Mouse (Mus musculus) hindbrain, embryonic 16.5 days (tissue): ENCODE results near the gene 2010300C02Rik. TPM values are rescaled to one million over a fixed set of nuclear protein-coding genes. Genes with fewer than 3 reads are reported as not detected.

Source experiments
- ATAC-seq: fragments of 200-750 bp; cut with Nextera tagmentation; 2 replicates; pipeline ENCODE4 v1.8.0; 2017; ENCODE audit warnings: moderate TSS enrichment, moderate library complexity
- H3K27ac ChIP-seq: fragments of 300-500 bp; sonication (generic); 2 replicates; pipeline ENCODE4 v1.5.1; 2014; ENCODE audit warnings: low read depth, mild to moderate bottlenecking, control low read depth, low read length, moderate library complexity
- H3K27me3 ChIP-seq: fragments of 300-500 bp; sonication (generic); replicated peaks from 2 replicates; pipeline ENCODE4 v1.6.1; 2014; ENCODE audit warnings: low read length; ENCODE audit not compliant: control insufficient read depth, insufficient read depth
- H3K36me3 ChIP-seq: fragments of 300-500 bp; sonication (generic); 2 replicates; pipeline ENCODE4 v1.6.1; 2014; ENCODE audit warnings: mild to moderate bottlenecking, low read length, moderate library complexity, mixed read lengths; ENCODE audit not compliant: control insufficient read depth, insufficient read depth
- H3K4me1 ChIP-seq: fragments of 300-500 bp; sonication (generic); 2 replicates; pipeline ENCODE4 v1.6.1; 2014; ENCODE audit warnings: low read depth, low read length; ENCODE audit not compliant: control insufficient read depth, insufficient read depth
- H3K4me2 ChIP-seq: fragments of 300-500 bp; sonication (generic); 2 replicates; pipeline ENCODE4 v1.6.1; 2014; ENCODE audit warnings: mild to moderate bottlenecking, low read length, control low read depth, moderate library complexity
- H3K4me3 ChIP-seq: fragments of 300-500 bp; sonication (generic); 2 replicates; pipeline ENCODE4 v1.5.1; 2014; ENCODE audit warnings: mild to moderate bottlenecking, low read length, control low read depth, moderate library complexity
- H3K9ac ChIP-seq: fragments of 300-500 bp; sonication (generic); 2 replicates; pipeline ENCODE4 v1.6.1; 2014; ENCODE audit warnings: low read depth, mild to moderate bottlenecking, control low read depth, low read length, moderate library complexity
- H3K9me3 ChIP-seq: fragments of 300-500 bp; sonication (generic); 2 replicates; pipeline ENCODE4 v1.6.1; 2014; ENCODE audit warnings: mild to moderate bottlenecking, low read length, moderate library complexity; ENCODE audit not compliant: control insufficient read depth
- WGBS: fragments of 180-500 bp; shearing (Covaris S2); extraction: QIAGEN DNeasy Blood & Tissue Kit; methylation state at CpG from one replicate; pipeline ENCODE4 v1.1.7; 2014; 5-methylcytosine and 5-hydroxymethylcytosine counted together
- polyA plus RNA-seq: library from polyadenylated mRNA; unstranded; fragments of >200 nt; fragmentation: Nextera tagmentation; extraction: Ambion mirVana; gene quantifications from 2 replicates; pipeline ENCODE4 v1.2.1, GENCODE M21; 2015

2010300C02Rik gene
- polyA plus RNA-seq, 1 experiment from 2014 or later, result 3.2 TPM

DNA sequence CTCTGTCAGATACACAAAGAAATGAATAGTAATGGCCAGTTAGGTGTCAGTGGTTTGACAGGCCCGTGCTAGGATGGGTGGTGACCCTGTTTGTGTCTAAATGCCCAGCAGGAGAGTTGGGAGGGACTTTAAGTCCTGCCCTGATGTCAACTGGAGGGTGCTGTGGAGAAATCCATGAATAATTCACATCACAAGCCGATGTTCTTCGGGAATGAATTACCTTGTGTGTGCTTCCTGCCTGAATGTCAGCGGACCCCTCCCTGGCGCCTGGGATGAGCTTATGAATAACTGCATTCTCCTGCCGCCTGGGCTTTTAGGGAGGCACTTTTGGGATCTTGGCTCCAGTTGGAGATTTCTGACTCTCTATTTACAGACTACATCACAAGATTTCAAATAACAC is 154.5 kb downstream of the 2010300C02Rik start:
- Histone ChIP-seq H3K4me1 (peaks cover 3% of the 10 kb centered on the region; the same call in 1 of the 2 replicates), H3K9ac (no peak overlapping the region), H3K27me3 (no peaks in the 10 kb centered on the region), H3K4me2 (no peak overlapping the region), H3K9me3 (no peaks in the 10 kb centered on the region), H3K4me3 (no peak overlapping the region), H3K36me3 (no peaks in the 10 kb centered on the region), H3K27ac (no peak overlapping the region)
- 16% methylated on average over 6 of the region's 6 CpGs for WGBS
- peak; percentile 68; the same call in 1 of the 2 replicates for ATAC-seq

- H3K27ac ChIP-seq, result no peak overlapping the region
- H3K36me3 ChIP-seq, result no peaks in the 10 kb centered on the region
- 86% methylated on average over 3 of the region's 3 CpGs for WGBS
- no peak overlapping the region for H3K4me3 ChIP-seq
- H3K4me1 ChIP-seq, result peaks cover 3% of the 10 kb centered on the region; the same call in 1 of the 2 replicates
- H3K4me2 ChIP-seq, result no peak overlapping the region
- H3K9ac ChIP-seq, result no peak overlapping the region
- H3K27me3 ChIP-seq, result no peaks in the 10 kb centered on the region
- ATAC-seq, result no peak
- no peaks in the 10 kb centered on the region for H3K9me3 ChIP-seq
Measured at GRCm38 (mm10) chr1:37561955-37562354, 157.9 kb downstream of the 2010300C02Rik start.

Other genes with a start within 250 kb of the 2010300C02Rik start
- gene Mgat4a, start 179.1 kb downstream of the 2010300C02Rik start, polyA plus RNA-seq, result 8.0 and 11.0 TPM in 2 replicates
- 12.8 and 13.9 TPM in 2 replicates for gene Tsga10, start 146.3 kb upstream of the 2010300C02Rik start, polyA plus RNA-seq
- gene Lipt1, start 151.7 kb upstream of the 2010300C02Rik start, polyA plus RNA-seq, result 7.4 and 8.0 TPM in 2 replicates
- 11.1 and 14.0 TPM in 2 replicates for gene Mitd1, start 170.3 kb upstream of the 2010300C02Rik start, polyA plus RNA-seq
- gene Mrpl30, start 170.4 kb upstream of the 2010300C02Rik start, polyA plus RNA-seq, result 231 and 265 TPM in 2 replicates
- 0.14 TPM in 1 of 2 replicates, not detected in the other for gene Lyg2, start 196.4 kb upstream of the 2010300C02Rik start, polyA plus RNA-seq
- not detected in 2 replicates for gene Lyg1, start 237.7 kb upstream of the 2010300C02Rik start, polyA plus RNA-seq